In genomic region chr8:121792627-121793026, GRCm38 (mm10) we compare ENCODE assay signal across 10 mouse cellular contexts. TPM values are rescaled to one million over a fixed set of nuclear protein-coding genes. Genes with fewer than 3 reads are reported as not detected.
DNase-seq lines count a peak whose midpoint lies in the region; ATAC-seq and TF ChIP-seq lines count a peak whose summit lies in the region.
"Had no signal": no experiment of that assay in that cellular context is flagged by ENCODE, and none has a peak within 500 bp of the region (broad histone marks: within the 10 kb centered on the region; RNA-seq: fewer than 3 reads in every experiment).

No protein-coding gene starts in this region.

- peak; percentile 50; the same call in 1 of the 2 replicates for ATAC-seq in embryonic facial prominence, embryonic 11.5 days (replicated peaks; ENCODE audit: insufficient number of reproducible peaks, low FRiP score, low TSS enrichment, low read depth)
- ATAC-seq: forebrain, embryonic 15.5 days had no signal

- no peak overlapping the region for H3ac ChIP-seq in myocyte (ENCODE audit: control insufficient read depth, insufficient read length)

- no peak overlapping the region for H3K4me2 ChIP-seq in embryonic facial prominence, embryonic 11.5 days (ENCODE audit: low read depth, low read length)
- no peak overlapping the region for H3K4me2 ChIP-seq in myocyte (ENCODE audit: low read depth)
- H3K4me2 ChIP-seq: forebrain, embryonic 15.5 days had no signal

- H3K9ac ChIP-seq in embryonic facial prominence, embryonic 11.5 days (replicated peaks; ENCODE audit: low read length): no peak overlapping the region
- no peak overlapping the region for H3K9ac ChIP-seq in liver, adult 2 months (ENCODE audit: low read depth, low read length)
- H3K9ac ChIP-seq: forebrain, embryonic 15.5 days had no signal

- H3K4me1 ChIP-seq in embryonic facial prominence, embryonic 11.5 days (ENCODE audit: control insufficient read depth, insufficient read depth, low read length): no peaks in the 10 kb centered on the region
- peaks cover 9% of the 10 kb centered on the region; the same call in 1 of the 2 replicates for H3K4me1 ChIP-seq in embryonic facial prominence, embryonic 10.5 days
- no peaks in the 10 kb centered on the region for H3K4me1 ChIP-seq in liver, adult 2 months (ENCODE audit: control insufficient read depth, insufficient read depth, low read length)
- H3K4me1 ChIP-seq: forebrain, embryonic 15.5 days had no signal

- no peaks in the 10 kb centered on the region for H3K79me2 ChIP-seq in liver, adult 2 months (ENCODE audit: control insufficient read depth, insufficient read depth, low read length)
- H3K79me2 ChIP-seq in myocyte (ENCODE audit: control insufficient read depth, insufficient read depth): no peaks in the 10 kb centered on the region

- DNase-seq in embryonic facial prominence, embryonic 11.5 days (ENCODE audit: low spot score): no peak
- no peak for DNase-seq in embryonic facial prominence, embryonic 10.5 days (ENCODE audit: low spot score)
- DNase-seq in liver, adult 2 months (ENCODE audit: extremely low read depth, low read depth, low spot score): no peak
- DNase-seq in liver: no peak
- DNase-seq in lung, adult 18-20 months: peak; percentile 61 to 79
- no peak for DNase-seq in adrenal gland, adult (ENCODE audit: inconsistent age in 2 of 2, low spot score in 1 of 2)
- no peak for DNase-seq in kidney, postnatal 14 days

- no peak for TF ChIP-seq CTCF in liver, adult 2 months (IDR thresholded peaks at IDR 0.05; ENCODE audit: low read depth, low read length)

- no peaks in the 10 kb centered on the region for H3K27me3 ChIP-seq in embryonic facial prominence, embryonic 11.5 days (ENCODE audit: control insufficient read depth, insufficient read depth, low read length)
- H3K27me3 ChIP-seq in embryonic facial prominence, embryonic 10.5 days (replicated peaks; ENCODE audit: low read depth, poor library complexity, severe bottlenecking): no peaks in the 10 kb centered on the region
- H3K27me3 ChIP-seq in liver, adult 2 months (ENCODE audit: control insufficient read depth, insufficient read depth, low read length): no peaks in the 10 kb centered on the region
- no peaks in the 10 kb centered on the region for H3K27me3 ChIP-seq in myocyte (ENCODE audit: control insufficient read depth, insufficient read depth, insufficient read length)
- H3K27me3 ChIP-seq: forebrain, embryonic 15.5 days had no signal

- H3K9me3 ChIP-seq in embryonic facial prominence, embryonic 11.5 days (replicated peaks; ENCODE audit: control insufficient read depth, low read length): no peaks in the 10 kb centered on the region
- H3K9me3 ChIP-seq in embryonic facial prominence, embryonic 10.5 days: no peaks in the 10 kb centered on the region
- H3K9me3 ChIP-seq: forebrain, embryonic 15.5 days; hindbrain, embryonic 10.5 days had no signal

- no peak overlapping the region for H3K27ac ChIP-seq in embryonic facial prominence, embryonic 11.5 days (replicated peaks; ENCODE audit: low read depth, low read length)
- H3K27ac ChIP-seq in embryonic facial prominence, embryonic 10.5 days (replicated peaks): no peak overlapping the region
- peak overlapping the region; percentile 30 for H3K27ac ChIP-seq in liver, adult 2 months (replicated peaks; ENCODE audit: insufficient read depth, low read depth, low read length)
- H3K27ac ChIP-seq: forebrain, embryonic 15.5 days; hindbrain, embryonic 10.5 days had no signal

- no peak for TF ChIP-seq POLR2A in liver, adult 2 months (IDR thresholded peaks at IDR 0.05; ENCODE audit: extremely low read depth, insufficient read depth, low read length)
- TF ChIP-seq POLR2A in myocyte (IDR thresholded peaks at IDR 0.05; ENCODE audit: insufficient read length, low read depth): no peak

- 81% methylated on average over 4 of the region's 4 CpGs for WGBS in embryonic facial prominence, embryonic 11.5 days
- WGBS in embryonic facial prominence, embryonic 10.5 days: 85% methylated on average over 4 of the region's 4 CpGs
- 81% methylated on average over 4 of the region's 4 CpGs for WGBS in liver, adult 2 months

- no peaks in the 10 kb centered on the region; the same call in 1 of the 2 replicates for H3K36me3 ChIP-seq in embryonic facial prominence, embryonic 11.5 days (replicated peaks; ENCODE audit: control insufficient read depth, insufficient read depth, low read depth, low read length)
- peaks cover 39% of the 10 kb centered on the region for H3K36me3 ChIP-seq in embryonic facial prominence, embryonic 10.5 days (replicated peaks)
- H3K36me3 ChIP-seq in liver, adult 2 months (ENCODE audit: control insufficient read depth, insufficient read depth, low read length): no peaks in the 10 kb centered on the region
- no peaks in the 10 kb centered on the region for H3K36me3 ChIP-seq in myocyte (ENCODE audit: control insufficient read depth, insufficient read depth)

- no peak overlapping the region for H3K4me3 ChIP-seq in embryonic facial prominence, embryonic 11.5 days (ENCODE audit: low read depth, low read length)
- H3K4me3 ChIP-seq in embryonic facial prominence, embryonic 10.5 days: no peak overlapping the region
- H3K4me3 ChIP-seq in liver, adult 2 months (ENCODE audit: insufficient read depth, low read depth, low read length): no peak overlapping the region
- no peak overlapping the region for H3K4me3 ChIP-seq in myocyte
- H3K4me3 ChIP-seq: forebrain, embryonic 15.5 days; hindbrain, embryonic 10.5 days had no signal

TF ChIP-seq in myocyte, 11 proteins besides CTCF, POLR2A, EP300 and RAD21:
- TF ChIP-seq TCF12 (IDR thresholded peaks at IDR 0.05; ENCODE audit: insufficient read depth, poor library complexity, severe bottlenecking): no peak
- TF ChIP-seq E2F4 (IDR thresholded peaks at IDR 0.05; ENCODE audit: insufficient read depth): no peak
- peak; percentile 63 for TF ChIP-seq SRF (IDR thresholded peaks at IDR 0.05; ENCODE audit: control insufficient read depth, insufficient read length, low read depth)
- no peak for TF ChIP-seq MAX (IDR thresholded peaks at IDR 0.05; ENCODE audit: low read depth)
- TF ChIP-seq CEBPB (IDR thresholded peaks at IDR 0.05; ENCODE audit: insufficient read depth, poor library complexity, severe bottlenecking): no peak
- TF ChIP-seq TCF3 (IDR thresholded peaks at IDR 0.05; ENCODE audit: insufficient read length, low read depth): no peak

RNA-seq across cellular contexts. Expression of gene Klhdc4, which starts 36.7 kb away (rescaled TPM):
- polyA plus RNA-seq in embryonic facial prominence, embryonic 11.5 days (2014; fragmentation: Nextera tagmentation; extraction: Ambion mirVana): 43.1 and 45.3 TPM in 2 replicates
- 67.3 and 71.2 TPM in 2 replicates for polyA plus RNA-seq in embryonic facial prominence, embryonic 10.5 days (2016; fragmentation: Nextera tagmentation; extraction: Ambion mirVana)
- total RNA-seq in liver, adult 2 months (2014; rRNA removed): 14.3 and 14.8 TPM in 2 replicates
- 6.8 and 11.9 TPM in 2 replicates for polyA plus RNA-seq in liver, adult 2 months (2012; rRNA removed)
- polyA plus RNA-seq in myocyte (2012; fragmentation: generic; extraction: Trizol): 31.4 TPM

Comparison
In these comparisons a context has a peak if more than half of its experiments do, and no peak if none do; other contexts are left out.
1. DNase-seq: peak in lung, adult 18-20 months (2 of 2); none in embryonic facial prominence, embryonic 11.5 days (single experiment), embryonic facial prominence, embryonic 10.5 days (single experiment), liver, adult 2 months (single experiment), liver (single experiment), adrenal gland, adult (0 of 2) and kidney, postnatal 14 days (single experiment).